Mouse (Mus musculus) cerebral cortex, adult 2 months (tissue): Measurements from ENCODE around the gene Pigg.

ENCODE experiments used
- WGBS: fragments of 180-500 bp; shearing (Covaris S2); methylation state at CpG from one replicate; pipeline ENCODE4 v1.1.7; 2018; 5-methylcytosine and 5-hydroxymethylcytosine counted together

Gene Pigg

GRCm38 (mm10) chr5:108312224-108313064 lies at the start of gene Pigg:
Pigg (plus strand) TSS chr5:108312609.
- WGBS, result under 1% methylated on average over 57 of the region's 57 CpGs

- WGBS, result 36% methylated on average over 4 of the region's 4 CpGs
Measured at GRCm38 (mm10) chr5:108262722-108263121, 49.7 kb upstream of the Pigg start.

DNA sequence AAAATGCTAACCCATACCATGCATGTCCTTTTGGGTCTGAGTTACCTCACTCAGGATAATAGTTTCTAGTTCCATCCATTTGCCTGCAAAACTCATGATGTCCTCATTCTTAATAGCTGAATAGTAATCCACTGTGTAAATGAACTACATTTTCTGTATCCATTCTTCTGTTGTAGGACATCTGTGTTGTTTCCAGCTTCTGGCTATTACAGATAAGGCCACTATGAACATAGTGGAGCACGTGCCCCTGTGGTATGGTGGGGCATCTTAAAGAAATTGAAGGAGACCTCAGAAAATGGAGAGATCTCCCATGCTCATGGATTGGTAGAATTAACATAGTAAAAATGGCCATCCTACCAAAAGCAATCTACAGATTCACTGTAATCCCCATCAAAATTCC lies 48.6 kb upstream of the Pigg start:
- WGBS, result 76% methylated on average over 1 of the region's 1 CpGs

GRCm38 (mm10) chr5:108268127-108269062 lies 44.0 kb upstream of the Pigg start, which contains the start of gene Dr1:
Dr1 (plus strand) TSS chr5:108268897.
- WGBS, result 2% methylated on average over 55 of the region's 55 CpGs

DNA sequence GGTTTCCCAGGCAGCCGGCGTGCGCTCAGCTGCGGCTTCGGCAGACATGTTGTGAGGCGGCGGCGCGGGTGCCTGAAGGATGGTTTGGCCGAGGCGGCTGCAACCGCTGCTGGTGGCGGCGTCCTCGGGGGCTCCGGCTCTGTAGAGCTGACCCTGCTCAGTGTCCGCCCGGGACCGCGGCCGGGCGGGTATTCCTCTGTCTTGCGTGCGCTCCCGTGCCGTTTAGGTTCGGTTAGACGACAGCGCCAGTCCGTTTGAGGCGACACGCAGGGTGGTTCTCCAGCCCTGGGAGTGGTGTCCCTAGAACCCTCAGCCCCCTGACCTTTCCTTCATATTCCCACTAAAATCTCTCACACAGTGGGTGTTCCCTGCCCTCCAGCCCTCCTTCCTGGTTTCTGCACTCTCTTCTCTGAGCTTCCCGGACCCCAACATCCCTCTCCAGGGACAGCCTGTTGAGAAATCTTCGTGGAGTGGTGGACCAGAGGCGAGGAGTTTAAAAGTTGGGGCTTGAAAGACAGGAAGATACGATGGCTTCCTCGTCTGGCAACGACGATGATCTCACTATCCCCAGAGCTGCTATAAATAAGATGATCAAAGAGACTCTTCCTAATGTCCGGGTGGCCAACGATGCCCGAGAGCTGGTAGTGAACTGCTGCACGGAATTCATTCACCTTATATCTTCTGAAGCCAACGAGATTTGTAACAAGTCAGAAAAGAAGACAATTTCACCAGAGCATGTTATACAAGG lies 43.2 kb upstream of the Pigg start:
- under 1% methylated on average over 44 of the region's 44 CpGs for WGBS

GRCm38 (mm10) chr5:108269811-108270151 lies 42.6 kb upstream of the Pigg start:
- WGBS, result 7% methylated on average over 7 of the region's 7 CpGs

GRCm38 (mm10) chr5:108270415-108270814 lies 42.0 kb upstream of the Pigg start:
- WGBS, result 29% methylated on average over 9 of the region's 9 CpGs

GRCm38 (mm10) chr5:108271345-108271744 lies 41.1 kb upstream of the Pigg start:
- 79% methylated on average over 6 of the region's 6 CpGs for WGBS

GRCm38 (mm10) chr5:108286957-108287356 lies 25.5 kb upstream of the Pigg start:
- 71% methylated on average over 2 of the region's 2 CpGs for WGBS

GRCm38 (mm10) chr5:108301567-108301966 lies 10.8 kb upstream of the Pigg start:
- WGBS, result 65% methylated on average over 3 of the region's 3 CpGs

- WGBS, result 4% methylated on average over 16 of the region's 16 CpGs
Measured at GRCm38 (mm10) chr5:108313065-108313860, 854 bp downstream of the Pigg start.

GRCm38 (mm10) chr5:108331051-108331450 lies 18.6 kb downstream of the Pigg start:
- 67% methylated on average over 1 of the region's 1 CpGs for WGBS

DNA sequence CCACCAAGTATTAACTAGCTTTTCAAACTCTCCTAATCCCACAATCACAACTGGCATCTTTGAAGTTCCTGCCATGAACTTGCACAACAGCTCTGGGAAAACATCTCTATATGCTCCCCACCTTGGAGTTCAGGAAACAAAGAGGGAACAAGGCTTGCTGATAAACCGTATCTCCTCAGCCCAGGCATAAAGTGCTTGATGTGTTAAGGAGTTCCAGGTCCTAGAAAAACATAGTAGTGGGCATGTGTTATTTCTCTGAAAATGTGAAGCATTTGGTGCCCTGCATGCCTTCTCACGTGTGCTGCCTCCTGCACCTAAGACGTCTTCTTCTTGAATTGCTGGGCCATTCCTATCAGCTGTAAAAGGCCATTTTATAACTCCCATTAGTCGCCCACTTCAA lies 25.0 kb downstream of the Pigg start:
- 80% methylated on average over 4 of the region's 4 CpGs for WGBS

DNA sequence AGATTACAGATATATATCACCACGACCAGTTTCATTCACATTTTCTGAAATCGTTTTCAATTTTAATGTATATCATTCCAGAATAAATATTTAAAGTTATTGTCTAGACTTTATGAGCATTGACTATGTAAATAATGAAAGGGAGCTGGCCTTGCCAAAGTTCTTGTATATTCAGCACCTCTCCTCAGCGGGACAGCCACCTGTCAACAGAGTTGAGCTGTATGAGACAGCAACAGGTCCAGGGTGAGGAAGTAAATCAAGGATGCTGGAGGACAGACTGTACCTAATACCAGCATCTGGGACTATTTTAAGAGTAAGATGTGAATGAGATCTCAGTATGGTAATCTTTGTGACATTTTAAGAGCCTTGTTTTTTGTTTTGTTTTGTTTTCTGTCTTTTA lies 25.6 kb downstream of the Pigg start:
- WGBS, result 88% methylated on average over 3 of the region's 3 CpGs

GRCm38 (mm10) chr5:108343680-108344170 lies 31.3 kb downstream of the Pigg start:
- 72% methylated on average over 4 of the region's 4 CpGs for WGBS

- 79% methylated on average over 10 of the region's 10 CpGs for WGBS
Measured at GRCm38 (mm10) chr5:108345313-108346071, 33.1 kb downstream of the Pigg start.

GRCm38 (mm10) chr5:108347843-108348242 lies 35.4 kb downstream of the Pigg start:
- WGBS, result 70% methylated on average over 6 of the region's 6 CpGs

GRCm38 (mm10) chr5:108349511-108350148 lies 37.2 kb downstream of the Pigg start:
- WGBS, result 90% methylated on average over 9 of the region's 9 CpGs

- WGBS, result 93% methylated on average over 2 of the region's 2 CpGs
Measured at GRCm38 (mm10) chr5:108354056-108354455, 41.6 kb downstream of the Pigg start.

DNA sequence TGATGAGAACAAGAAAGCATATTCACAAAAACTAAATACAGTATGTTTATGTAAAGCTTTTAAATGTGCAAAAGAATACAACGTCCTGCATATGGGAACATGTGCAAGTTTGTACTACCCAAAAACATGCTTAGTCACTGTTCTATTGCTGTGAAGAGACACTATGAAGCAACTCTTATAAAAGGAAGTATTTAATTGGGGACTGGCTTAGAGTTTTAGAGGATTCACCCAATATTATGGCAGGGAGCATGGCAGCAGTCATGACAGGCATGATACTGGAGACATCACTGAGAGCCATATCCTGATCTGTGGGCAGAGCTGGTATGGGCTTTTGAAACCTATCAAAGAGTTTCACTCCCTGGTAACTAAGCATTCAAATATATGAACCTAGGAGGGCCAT lies 45.5 kb downstream of the Pigg start:
- 56% methylated on average over 1 of the region's 1 CpGs for WGBS
